Mouse (Mus musculus): ENCODE results near the gene Unc45b.
A peak's percentile ranks its signal among the peaks of the same experiment; 100 is the strongest.
"Not testable (repeated sequence)": the region's sequence is repeated elsewhere in the genome, so short reads cannot be mapped to it uniquely, and the experiment has no call there.

Gene Unc45b

GRCm38 (mm10) chr11:82950736-82951481 is 40.6 kb downstream of the Unc45b start, which contains the start of gene Slfn5:
Gene Slfn5, plus strand, starts transcription at chr11:82951349.
- DNase-seq: no peak

GRCm38 (mm10) chr11:82951865-82952611 is 41.7 kb downstream of the Unc45b start:
- peak; percentile 25 to 53 for DNase-seq

GRCm38 (mm10) chr11:82952612-82953542 is 42.5 kb downstream of the Unc45b start:
- DNase-seq: peak; percentile 51 to 52

- DNase-seq: no peak
Measured at GRCm38 (mm10) chr11:82954631-82955030, 44.3 kb downstream of the Unc45b start.

- DNase-seq: no peak
Measured at GRCm38 (mm10) chr11:82956925-82957324, 46.6 kb downstream of the Unc45b start.

- peak in 1 of 2 experiments; percentile 25 for DNase-seq
Measured at GRCm38 (mm10) chr11:82959613-82960012, 49.3 kb downstream of the Unc45b start.

GRCm38 (mm10) chr11:82961743-82962142 is 51.4 kb downstream of the Unc45b start:
- no peak for DNase-seq

GRCm38 (mm10) chr11:82962215-82962614 is 51.9 kb downstream of the Unc45b start:
- DNase-seq: no peak

GRCm38 (mm10) chr11:82970712-82971589 is 60.6 kb downstream of the Unc45b start:
- DNase-seq: peak in 1 of 2 experiments; percentile 27

GRCm38 (mm10) chr11:82971590-82971974 is 61.2 kb downstream of the Unc45b start:
- no peak for DNase-seq

GRCm38 (mm10) chr11:82973916-82974315 is 63.6 kb downstream of the Unc45b start:
- DNase-seq: no peak

GRCm38 (mm10) chr11:82982409-82982808 is 72.1 kb downstream of the Unc45b start:
- not testable (repeated sequence) for DNase-seq

GRCm38 (mm10) chr11:82983193-82983592 is 72.8 kb downstream of the Unc45b start:
- no peak for DNase-seq

- no peak for DNase-seq
Measured at GRCm38 (mm10) chr11:82987621-82988020, 77.3 kb downstream of the Unc45b start.

GRCm38 (mm10) chr11:82989357-82989756 is 79.0 kb downstream of the Unc45b start:
- DNase-seq: no peak

GRCm38 (mm10) chr11:82990612-82991385 is 80.4 kb downstream of the Unc45b start:
- peak in 1 of 2 experiments; percentile 18 for DNase-seq

GRCm38 (mm10) chr11:82991469-82992166 is 81.3 kb downstream of the Unc45b start, which contains the start of gene Slfn9:
Gene Slfn9, minus strand, starts transcription at chr11:82991830.
- peak in 1 of 2 experiments; percentile 21 for DNase-seq

Data from spleen, adult 18-20 months (tissue).